Mouse (Mus musculus) heart, postnatal 36 days (tissue): Measurements from ENCODE around the gene Washc1. TPM values are rescaled to one million over a fixed set of nuclear protein-coding genes. Genes with fewer than 3 reads are reported as not detected.
A peak's percentile ranks its signal among the peaks of the same experiment; 100 is the strongest.
"Not testable (repeated sequence)": the region's sequence is repeated elsewhere in the genome, so short reads cannot be mapped to it uniquely, and the experiment has no call there.

Source experiments
- DNase-seq, 2 experiments: peaks; one replicate each; pipeline ENCODE4 v3.0.0; 2021 to 2022
- intact Hi-C: fragments of 180-260 bp; cut with DNase I; formaldehyde crosslinking; loops from one replicate; pipeline ENCODE4 v1.15.1; 2025
- total RNA-seq, 2 experiments: library from RNA; stranded (reverse); gene quantifications; 2 replicates each; pipeline ENCODE4 v1.2.3; 2021

Washc1 gene
- total RNA-seq = 10 to 100 TPM; 21.6 to 26.7 TPM

GRCm38 (mm10) chr17:66111402-66111959 lies at the start of gene Washc1:
Gene Washc1, plus strand, starts transcription at chr17:66111545.
- intact Hi-C loops = loop anchor here (5.0 kb wide), 1 partner anchor 229 kb away; no protein-coding TSS in a partner anchor
- peak; percentile 86 to 87 for DNase-seq

GRCm38 (mm10) chr17:66065115-66065514 lies 46.2 kb upstream of the Washc1 start:
- intact Hi-C loops = no loop called here
- DNase-seq = no peak

GRCm38 (mm10) chr17:66069036-66069435 lies 42.3 kb upstream of the Washc1 start:
- DNase-seq, intact Hi-C loops: not testable (repeated sequence)

DNA sequence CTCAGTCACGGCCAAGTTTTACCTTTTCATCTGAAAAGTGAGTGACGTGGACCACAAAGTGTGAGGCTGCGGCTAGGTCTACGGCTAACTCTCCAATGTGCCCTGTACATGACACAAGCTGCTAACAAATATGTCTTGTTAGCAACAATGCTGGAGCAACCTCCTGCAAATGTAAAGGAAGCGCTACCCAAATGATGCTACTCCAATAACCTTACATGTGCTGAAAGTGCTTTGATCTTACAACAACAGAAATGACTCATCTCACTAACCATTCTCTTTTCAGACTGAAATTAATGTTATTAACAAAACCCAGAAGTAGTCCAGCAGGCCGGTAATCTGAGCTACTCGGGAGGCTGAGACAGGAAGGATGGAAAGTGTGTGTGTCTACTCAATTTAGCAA lies 37.4 kb upstream of the Washc1 start:
- intact Hi-C loops = no loop called here
- DNase-seq = no peak

DNA sequence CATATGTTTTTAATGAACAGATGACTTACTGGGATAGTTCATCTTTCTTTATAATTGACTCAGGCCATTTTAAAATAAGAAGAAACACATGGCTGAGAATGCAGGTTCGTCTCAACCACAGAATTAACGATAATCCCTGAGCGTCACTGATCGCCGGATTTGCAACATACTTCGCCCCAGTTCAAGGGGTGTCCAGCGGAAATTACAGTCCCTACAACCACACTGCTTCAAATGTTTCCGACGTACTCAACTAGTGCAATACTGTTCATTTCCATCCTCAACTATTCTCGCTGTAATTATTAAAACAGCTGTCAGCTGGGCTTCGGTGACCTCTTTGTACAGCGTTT lies 35.5 kb upstream of the Washc1 start:
- no peak for DNase-seq
- intact Hi-C loops = no loop called here

GRCm38 (mm10) chr17:66076174-66076927 lies 35.0 kb upstream of the Washc1 start:
- intact Hi-C loops = no loop called here
- DNase-seq = peak in 1 of 2 experiments; percentile 50

DNA sequence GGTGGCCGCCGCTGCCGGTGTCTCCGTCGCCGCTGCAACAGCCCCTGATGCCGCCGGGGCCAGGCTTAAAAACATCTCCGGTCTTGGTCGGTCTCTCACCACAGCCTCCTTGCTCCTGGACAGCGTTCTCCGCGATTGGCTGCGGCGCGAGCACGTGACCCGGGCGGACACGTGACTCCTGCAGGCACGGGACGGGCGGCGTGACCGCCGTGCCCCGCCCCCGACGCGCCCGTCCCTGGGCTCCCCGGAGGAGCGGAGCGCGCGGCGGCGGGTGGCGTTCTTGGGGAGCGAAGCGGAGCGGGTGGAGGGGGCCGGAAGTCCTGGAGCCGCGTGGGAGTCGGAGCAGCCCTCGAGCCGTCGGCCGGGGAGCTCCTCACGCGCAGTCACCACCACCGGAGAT lies 34.4 kb upstream of the Washc1 start, which contains the start of gene Ankrd12:
Gene Ankrd12 (minus strand): TSS at position 156 of the 400 bp plus-strand sequence.
- intact Hi-C loops = loop anchor here (1.0 kb wide), 1 partner anchor 23 kb away; no protein-coding TSS in a partner anchor
- DNase-seq = peak; percentile 96 to 98

GRCm38 (mm10) chr17:66077437-66077850 lies 33.9 kb upstream of the Washc1 start:
- intact Hi-C loops = loop anchor here (1.0 kb wide), 1 partner anchor 23 kb away; no protein-coding TSS in a partner anchor

GRCm38 (mm10) chr17:66084486-66084885 lies 26.9 kb upstream of the Washc1 start:
- DNase-seq = no peak
- intact Hi-C loops = no loop called here

More at GRCm38 (mm10) chr17:66077437-66077850, 33.9 kb upstream of the Washc1 start:
- no peak for DNase-seq

DNA sequence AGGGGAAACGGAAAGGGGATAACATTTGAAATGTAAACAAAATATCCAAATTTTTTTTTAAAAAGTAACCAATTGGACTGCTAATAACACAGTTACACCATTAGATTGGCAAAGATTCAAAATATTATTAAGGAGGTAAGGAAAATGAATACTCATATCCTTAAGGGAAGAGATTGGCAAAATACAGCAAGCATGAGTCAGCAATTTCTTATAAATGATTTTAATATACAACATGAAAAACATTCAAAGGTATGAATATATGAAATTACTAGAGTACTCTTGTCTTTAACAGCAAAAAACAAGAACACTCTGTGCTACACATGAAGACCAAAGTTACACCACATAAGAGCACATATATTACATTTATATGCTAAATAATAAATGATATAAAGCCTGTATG lies 26.3 kb upstream of the Washc1 start:
- intact Hi-C loops = no loop called here
- DNase-seq = no peak

DNA sequence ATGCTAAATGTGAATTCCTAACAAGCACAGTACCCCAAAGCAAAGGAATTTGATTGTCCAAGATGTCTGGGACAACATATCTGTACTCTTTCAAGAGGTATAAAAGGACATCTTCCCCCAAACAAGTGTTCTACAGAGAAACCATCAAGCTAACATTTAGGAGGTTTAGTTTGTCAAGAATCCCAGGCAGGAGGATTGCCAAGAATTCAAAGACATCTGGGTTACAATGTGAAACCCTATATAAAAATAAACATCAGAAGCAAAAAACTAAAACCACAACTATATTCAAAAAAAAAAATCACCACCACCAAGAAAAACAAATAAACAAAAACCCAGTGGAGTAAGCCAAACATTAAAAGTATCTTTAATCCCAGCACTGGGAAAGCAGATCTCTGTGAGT lies 21.1 kb upstream of the Washc1 start:
- no peak for DNase-seq
- intact Hi-C loops = no loop called here

- intact Hi-C loops = no loop called here
- DNase-seq = no peak
Observed at GRCm38 (mm10) chr17:66091392-66091791, 20.0 kb upstream of the Washc1 start.

- no peak for DNase-seq
Observed at GRCm38 (mm10) chr17:66092065-66092464, 19.3 kb upstream of the Washc1 start.

GRCm38 (mm10) chr17:66092664-66093063 lies 18.7 kb upstream of the Washc1 start:
- intact Hi-C loops = no loop called here
- DNase-seq = no peak

More at GRCm38 (mm10) chr17:66092065-66092464, 19.3 kb upstream of the Washc1 start:
- intact Hi-C loops = no loop called here

GRCm38 (mm10) chr17:66100566-66101379 lies 10.6 kb upstream of the Washc1 start:
- no peak for DNase-seq
- intact Hi-C loops = loop anchor here (1.0 to 10.0 kb wide), 4 partner anchors 23 to 488 kb away; partner anchors contain the start of genes Ankrd12 and Vapa

DNA sequence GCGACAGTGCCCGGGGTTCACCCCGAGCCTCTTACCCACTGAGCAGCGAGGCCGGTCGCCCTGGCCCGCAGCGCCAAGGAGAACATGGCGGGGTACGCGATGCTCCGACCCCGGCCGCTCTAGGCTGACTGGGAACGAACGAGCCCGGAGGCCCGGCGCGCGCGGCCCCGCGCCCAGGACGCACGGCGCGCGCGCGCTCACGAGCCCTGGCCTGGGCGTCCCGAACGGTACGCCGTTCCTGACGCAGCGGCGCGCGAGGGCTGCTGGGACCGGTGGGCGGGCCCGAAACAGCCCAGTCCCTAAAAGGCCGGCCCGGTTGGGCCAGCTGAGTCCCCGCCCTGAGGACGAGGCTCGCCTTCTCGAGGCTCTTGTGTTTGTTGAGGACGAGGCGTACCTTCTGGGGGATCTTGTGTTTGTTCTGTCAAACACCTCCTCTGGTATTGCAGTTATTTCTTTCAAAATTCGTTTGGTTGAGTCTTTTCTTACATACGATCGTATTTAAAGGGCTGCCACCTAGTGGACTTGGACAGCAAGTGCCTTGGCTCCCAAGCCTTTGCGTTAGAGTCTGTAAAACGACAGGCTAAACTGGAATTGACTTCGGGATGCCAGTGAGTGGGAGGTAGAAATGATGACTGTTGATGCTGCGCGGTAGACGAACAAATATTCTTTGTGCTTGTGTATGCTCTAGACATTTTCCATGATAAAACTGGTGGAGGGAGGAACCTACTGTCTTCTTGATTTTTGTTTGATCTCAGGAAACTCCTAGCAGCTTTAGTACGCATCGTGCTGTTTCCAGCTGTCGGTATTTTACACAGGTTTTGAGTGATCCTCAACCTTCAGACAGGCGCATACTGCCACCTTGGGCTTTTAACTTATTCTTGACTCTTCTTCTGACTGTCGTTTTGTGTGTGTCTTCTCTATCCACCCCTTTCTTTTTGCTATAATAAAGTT lies 9.7 kb upstream of the Washc1 start, which contains the start of gene Ndufv2:
Gene Ndufv2 (minus strand): TSS at position 180 of the 951 bp plus-strand sequence.
- intact Hi-C loops = loop anchor here (1.0 to 10.0 kb wide), 4 partner anchors 21 to 489 kb away; partner anchors contain the start of gene Vapa
- DNase-seq = peak; percentile 89 to 91

- no peak for DNase-seq
- intact Hi-C loops = loop anchor here (2.0 to 10.0 kb wide), 4 partner anchors 42 to 492 kb away; partner anchors contain the start of gene Vapa
Observed at GRCm38 (mm10) chr17:66104076-66104475, 7.3 kb upstream of the Washc1 start.

- intact Hi-C loops = loop anchor here (2.0 to 10.0 kb wide), 3 partner anchors 154 to 402 kb away; partner anchors contain the start of gene Twsg1
Observed at GRCm38 (mm10) chr17:66106601-66107267, 4.6 kb upstream of the Washc1 start.

DNA sequence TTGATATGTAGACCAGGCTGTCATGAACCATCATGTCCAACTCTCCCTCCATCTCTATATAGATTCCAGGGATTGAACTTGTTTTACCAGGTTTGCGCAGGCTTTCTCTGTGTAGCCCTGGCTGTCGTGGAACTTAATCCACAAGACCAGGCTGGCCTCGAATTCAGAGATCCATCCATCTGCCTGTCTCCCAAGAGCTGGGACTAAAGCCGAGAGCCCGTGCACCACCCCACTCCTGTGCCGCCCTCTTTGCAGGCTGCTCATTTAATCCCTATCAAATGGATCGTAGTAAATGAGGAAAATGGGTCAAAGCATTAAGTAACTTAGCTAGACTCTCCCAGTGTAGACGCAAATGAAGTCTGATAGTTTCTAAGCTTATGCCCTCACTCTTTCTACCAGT lies 3.9 kb upstream of the Washc1 start:
- DNase-seq = no peak
- intact Hi-C loops = loop anchor here (2.0 to 10.0 kb wide), 3 partner anchors 155 to 403 kb away; partner anchors contain the start of gene Twsg1

More at GRCm38 (mm10) chr17:66106601-66107267, 4.6 kb upstream of the Washc1 start:
- peak; percentile 61 to 77 for DNase-seq
